20 mouse cellular contexts compared by ENCODE assay signal in the genomic region with DNA sequence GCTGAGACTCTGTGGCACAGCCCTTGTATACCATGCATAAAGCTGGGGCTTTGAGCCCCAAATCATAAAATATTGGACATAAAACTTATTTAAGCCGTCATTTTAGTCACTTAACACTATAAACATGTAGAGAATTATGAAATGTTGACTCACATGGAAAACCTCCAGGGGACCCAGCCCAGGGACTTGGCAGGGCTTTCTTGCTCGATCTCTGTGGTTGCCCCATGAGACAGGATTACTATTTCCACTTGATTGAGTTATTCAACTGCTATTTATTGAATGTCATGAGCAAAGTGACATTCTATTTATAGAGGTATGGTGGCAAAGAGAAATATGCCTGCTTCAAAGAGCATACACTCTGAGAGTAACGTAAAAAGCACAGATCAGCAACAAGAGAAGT. TPM values are rescaled to one million over a fixed set of nuclear protein-coding genes. Genes with fewer than 3 reads are reported as not detected.
DNase-seq lines count a peak whose midpoint lies in the region; ATAC-seq lines count a peak whose summit lies in the region.
"Had no signal": no experiment of that assay in that cellular context is flagged by ENCODE, and none has a peak within 500 bp of the region (broad histone marks: within the 10 kb centered on the region; RNA-seq: fewer than 3 reads in every experiment).

No protein-coding gene starts in this region.

- H3K27ac ChIP-seq in hindbrain, embryonic 16.5 days (ENCODE audit: low read depth, low read length), result no peak overlapping the region
- H3K27ac ChIP-seq: embryonic facial prominence, embryonic 15.5 days; forebrain, embryonic 15.5 days; intestine, embryonic 15.5 days; liver, embryonic 14.5 days; stomach, postnatal 0 days had no signal

- no peaks in the 10 kb centered on the region for H3K27me3 ChIP-seq in hindbrain, embryonic 16.5 days (replicated peaks; ENCODE audit: control insufficient read depth, insufficient read depth, low read length)
- H3K27me3 ChIP-seq: embryonic facial prominence, embryonic 15.5 days; forebrain, embryonic 15.5 days; intestine, embryonic 15.5 days had no signal

- no peaks in the 10 kb centered on the region for H3K4me1 ChIP-seq in hindbrain, embryonic 16.5 days (ENCODE audit: control insufficient read depth, insufficient read depth, low read depth, low read length)
- H3K4me1 ChIP-seq: embryonic facial prominence, embryonic 15.5 days; forebrain, embryonic 15.5 days; intestine, embryonic 15.5 days had no signal

- DNase-seq in adrenal gland, adult 2 months, result peak; percentile 21
- no peak for DNase-seq in adrenal gland, postnatal 4 days (ENCODE audit: low spot score in 2 of 2)
- DNase-seq in lung, postnatal 36 days, result peak; percentile 35
- DNase-seq in lung, postnatal 4 days, result no peak
- DNase-seq in gastrocnemius, postnatal 25 days, result peak; percentile 55
- DNase-seq in heart, postnatal 4 days, result peak; percentile 33
- no peak for DNase-seq in spleen, adult 12 weeks (ENCODE audit: low spot score)
- DNase-seq: cerebellum, postnatal 36 days; kidney, postnatal 25 days; right cerebral cortex, postnatal 4 days had no signal

- no peaks in the 10 kb centered on the region for H3K9me3 ChIP-seq in hindbrain, embryonic 16.5 days (ENCODE audit: control insufficient read depth, low read length)
- H3K9me3 ChIP-seq: embryonic facial prominence, embryonic 15.5 days; forebrain, embryonic 15.5 days; intestine, embryonic 15.5 days had no signal

- no peak overlapping the region for H3K9ac ChIP-seq in hindbrain, embryonic 16.5 days (ENCODE audit: low read depth, low read length)
- H3K9ac ChIP-seq: embryonic facial prominence, embryonic 15.5 days; forebrain, embryonic 15.5 days; intestine, embryonic 15.5 days; liver, embryonic 14.5 days had no signal

- no peak overlapping the region for H3K4me3 ChIP-seq in hindbrain, embryonic 16.5 days (ENCODE audit: low read length)
- H3K4me3 ChIP-seq: embryonic facial prominence, embryonic 15.5 days; forebrain, embryonic 15.5 days; intestine, embryonic 15.5 days had no signal

- no peak overlapping the region for H3K4me2 ChIP-seq in hindbrain, embryonic 16.5 days (ENCODE audit: low read length)
- H3K4me2 ChIP-seq: embryonic facial prominence, embryonic 15.5 days; forebrain, embryonic 15.5 days; intestine, embryonic 15.5 days had no signal

- no peak for ATAC-seq in hindbrain, embryonic 16.5 days
- ATAC-seq: forebrain, embryonic 15.5 days; intestine, embryonic 15.5 days had no signal

- 61% methylated on average over 3 of the region's 3 CpGs for WGBS in hindbrain, embryonic 16.5 days

- no peaks in the 10 kb centered on the region for H3K36me3 ChIP-seq in hindbrain, embryonic 16.5 days (ENCODE audit: control insufficient read depth, insufficient read depth, low read length)
- H3K36me3 ChIP-seq: embryonic facial prominence, embryonic 15.5 days; forebrain, embryonic 15.5 days; intestine, embryonic 15.5 days had no signal

RNA-seq across cellular contexts. Expression of a gene that starts 46.2 kb away (rescaled TPM):
- 1 to 10 TPM; 2.5 to 3.3 TPM for total RNA-seq in adrenal gland, adult 2 months (2021)
- 2.4 and 3.6 TPM in 2 replicates for polyA plus RNA-seq in adrenal gland, adult 2 months (2012; rRNA removed)
- 1 to 10 TPM; 3.1 to 4.4 TPM for total RNA-seq in adrenal gland, postnatal 4 days (2021)
- 1 to 10 TPM; 2.0 to 3.6 TPM for total RNA-seq in gastrocnemius, postnatal 25 days (2021)
- total RNA-seq in heart, postnatal 4 days (2021), result 1 to 10 TPM; 3.2 to 3.8 TPM
- 54.3 and 59.1 TPM in 2 replicates for polyA plus RNA-seq in hindbrain, embryonic 16.5 days (2015; fragmentation: Nextera tagmentation; extraction: Ambion mirVana)
- total RNA-seq: hematopoietic stem cell, adult 5-6 weeks; megakaryocyte-erythroid progenitor cell, adult 5-6 weeks had no signal

RNA-seq across cellular contexts. Expression of a gene that starts 53.3 kb away (rescaled TPM):
- total RNA-seq in adrenal gland, adult 2 months (2021), result under 1 TPM; 0.81 to 0.97 TPM
- polyA plus RNA-seq in adrenal gland, adult 2 months (2012; rRNA removed), result 0.11 and 0.43 TPM in 2 replicates
- total RNA-seq in adrenal gland, postnatal 4 days (2021), result 1 to 10 TPM; 1.2 to 1.4 TPM
- not detected for total RNA-seq in gastrocnemius, postnatal 25 days (2021)
- total RNA-seq in heart, postnatal 4 days (2021), result under 1 TPM in 1 of 2 experiments, not detected in 1; 0.18 TPM
- 0.66 and 0.67 TPM in 2 replicates for polyA plus RNA-seq in hindbrain, embryonic 16.5 days (2015; fragmentation: Nextera tagmentation; extraction: Ambion mirVana)
- total RNA-seq: hematopoietic stem cell, adult 5-6 weeks; megakaryocyte-erythroid progenitor cell, adult 5-6 weeks had no signal
- polyA plus RNA-seq: intestine, embryonic 15.5 days; liver, embryonic 14.5 days; stomach, postnatal 0 days had no signal

RNA-seq across cellular contexts. Expression of a gene that starts 57.4 kb away (rescaled TPM):
- not detected for total RNA-seq in adrenal gland, adult 2 months (2021)
- not detected in 2 replicates for polyA plus RNA-seq in adrenal gland, adult 2 months (2012; rRNA removed)
- total RNA-seq in adrenal gland, postnatal 4 days (2021), result not detected
- total RNA-seq in gastrocnemius, postnatal 25 days (2021), result not detected
- not detected for total RNA-seq in heart, postnatal 4 days (2021)
- 0.23 and 0.27 TPM in 2 replicates for polyA plus RNA-seq in hindbrain, embryonic 16.5 days (2015; fragmentation: Nextera tagmentation; extraction: Ambion mirVana)
- total RNA-seq: hematopoietic stem cell, adult 5-6 weeks; layer of hippocampus, postnatal 14 days; left cerebral cortex, postnatal 36 days; megakaryocyte-erythroid progenitor cell, adult 5-6 weeks had no signal
- polyA plus RNA-seq: embryonic facial prominence, embryonic 15.5 days; forebrain, embryonic 15.5 days; intestine, embryonic 15.5 days; liver, embryonic 14.5 days; stomach, postnatal 0 days had no signal

Comparison
In these comparisons a context has a peak if more than half of its experiments do, and no peak if none do; other contexts are left out.
1. DNase-seq: peak in adrenal gland, adult 2 months (single experiment), lung, postnatal 36 days (single experiment), gastrocnemius, postnatal 25 days (single experiment) and heart, postnatal 4 days (single experiment); none in adrenal gland, postnatal 4 days (0 of 2), lung, postnatal 4 days (0 of 2) and spleen, adult 12 weeks (single experiment).